Mouse (Mus musculus): ENCODE data around the gene Babam2. TPM values are rescaled to one million over a fixed set of nuclear protein-coding genes. Genes with fewer than 3 reads are reported as not detected.

Gene Babam2
- total RNA-seq, 4 experiments from 2014 or later: 43.3 to 54.7 (median 48.8) TPM

DNA sequence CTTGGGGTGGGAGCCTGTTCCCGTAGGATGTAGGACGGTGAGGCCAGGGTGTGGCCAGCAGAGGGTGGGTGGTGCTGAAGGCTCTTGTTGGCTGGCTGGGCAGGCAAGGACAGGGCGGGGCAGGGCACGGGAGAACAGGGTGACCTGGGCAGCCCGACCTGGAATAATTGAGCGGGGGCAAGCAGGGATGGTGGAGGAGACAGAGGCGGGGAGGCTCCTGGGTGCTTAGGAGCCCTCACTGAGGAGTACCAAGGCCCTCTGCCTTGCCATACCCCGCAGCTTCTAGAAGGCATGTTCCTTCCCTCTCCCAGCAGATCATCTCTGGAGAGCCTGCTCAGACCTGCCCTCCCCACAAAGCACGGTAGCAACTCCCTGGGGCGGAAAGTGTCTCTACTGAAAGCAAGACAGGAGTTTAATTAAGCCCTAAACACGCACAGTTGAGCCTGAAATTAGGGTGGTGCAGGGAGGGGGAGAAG, 423.5 kb downstream of the Babam2 start:
- DNase-seq (ENCODE audit: low spot score in 2 of 2): no peak

GRCm38 (mm10) chr5:32121936-32122335, 424.5 kb downstream of the Babam2 start:
- DNase-seq (ENCODE audit: low spot score in 2 of 2): no peak

DNA sequence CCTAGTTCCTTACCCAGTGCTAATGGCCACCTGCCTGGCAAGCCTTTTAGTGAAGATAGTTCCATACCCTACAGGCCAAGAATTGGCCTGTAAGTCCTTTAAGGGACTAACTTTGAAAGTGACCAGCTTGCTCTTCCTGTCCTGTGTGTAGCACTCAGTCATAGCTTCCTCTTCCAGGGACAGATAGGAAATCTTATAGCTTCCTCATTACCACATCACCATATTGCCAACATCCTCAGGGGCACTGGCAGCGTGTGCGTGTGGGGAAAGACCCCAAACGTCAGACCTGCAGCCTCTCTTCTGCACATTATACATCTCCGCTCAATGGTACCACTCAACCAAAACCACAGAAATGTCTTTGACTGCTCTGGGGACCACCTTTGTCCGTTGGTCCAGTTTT, 424.9 kb downstream of the Babam2 start:
- no peak for DNase-seq (ENCODE audit: low spot score in 2 of 2)

DNA sequence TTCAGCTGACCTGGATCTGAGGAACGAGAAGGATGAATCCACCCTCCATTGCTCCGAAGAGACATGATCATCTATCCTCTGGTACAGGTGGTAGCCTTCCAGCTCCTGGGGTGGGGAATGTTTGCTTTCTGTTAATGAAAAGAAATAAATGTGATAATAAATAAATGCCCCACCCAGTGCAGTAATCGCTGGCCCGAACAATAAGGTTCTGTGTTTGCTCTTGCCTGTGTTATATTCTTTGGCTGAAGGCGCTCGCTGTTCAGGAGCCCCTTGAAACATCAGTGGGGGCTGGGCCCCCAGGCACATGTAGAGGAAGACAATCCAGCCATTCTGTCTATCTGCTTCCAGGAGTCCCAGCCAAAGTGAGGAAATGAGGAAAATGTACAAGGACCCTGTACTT, 427.5 kb downstream of the Babam2 start:
- no peak for DNase-seq (ENCODE audit: low spot score in 2 of 2)

- DNase-seq (ENCODE audit: low spot score in 2 of 2): no peak
These were observed 429.7 kb downstream of the Babam2 start for GRCm38 (mm10) chr5:32127226-32127625.

- DNase-seq (ENCODE audit: low spot score in 2 of 2): no peak
These were observed 430.4 kb downstream of the Babam2 start for GRCm38 (mm10) chr5:32127927-32128326.

GRCm38 (mm10) chr5:32132971-32133501, 435.6 kb downstream of the Babam2 start:
- DNase-seq (ENCODE audit: low spot score in 2 of 2): peak; percentile 43 to 55

DNA sequence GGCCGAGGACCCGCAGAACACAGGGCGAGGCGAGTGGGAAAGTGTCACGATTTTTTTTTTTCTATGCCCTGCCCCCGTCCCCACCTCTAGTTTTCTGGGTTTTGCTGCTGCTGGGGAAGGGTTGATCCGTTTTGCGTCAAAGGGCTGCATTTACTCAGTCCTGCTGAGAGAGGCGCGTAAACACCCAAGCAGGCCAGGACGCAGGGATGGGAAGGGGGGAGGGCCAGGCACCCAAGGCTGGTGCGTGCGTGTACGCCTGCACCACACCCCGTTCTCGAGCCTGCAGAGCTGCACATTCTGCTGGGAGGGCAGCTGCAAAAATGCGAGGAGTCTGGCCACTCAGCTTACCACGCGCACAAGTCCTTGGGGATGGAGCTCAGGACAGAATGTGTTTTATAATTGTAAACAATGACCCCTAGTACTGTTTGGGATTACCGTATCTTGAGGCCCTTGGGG, 436.1 kb downstream of the Babam2 start:
- peak; percentile 60 to 79 for DNase-seq (ENCODE audit: low spot score in 2 of 2)

DNA sequence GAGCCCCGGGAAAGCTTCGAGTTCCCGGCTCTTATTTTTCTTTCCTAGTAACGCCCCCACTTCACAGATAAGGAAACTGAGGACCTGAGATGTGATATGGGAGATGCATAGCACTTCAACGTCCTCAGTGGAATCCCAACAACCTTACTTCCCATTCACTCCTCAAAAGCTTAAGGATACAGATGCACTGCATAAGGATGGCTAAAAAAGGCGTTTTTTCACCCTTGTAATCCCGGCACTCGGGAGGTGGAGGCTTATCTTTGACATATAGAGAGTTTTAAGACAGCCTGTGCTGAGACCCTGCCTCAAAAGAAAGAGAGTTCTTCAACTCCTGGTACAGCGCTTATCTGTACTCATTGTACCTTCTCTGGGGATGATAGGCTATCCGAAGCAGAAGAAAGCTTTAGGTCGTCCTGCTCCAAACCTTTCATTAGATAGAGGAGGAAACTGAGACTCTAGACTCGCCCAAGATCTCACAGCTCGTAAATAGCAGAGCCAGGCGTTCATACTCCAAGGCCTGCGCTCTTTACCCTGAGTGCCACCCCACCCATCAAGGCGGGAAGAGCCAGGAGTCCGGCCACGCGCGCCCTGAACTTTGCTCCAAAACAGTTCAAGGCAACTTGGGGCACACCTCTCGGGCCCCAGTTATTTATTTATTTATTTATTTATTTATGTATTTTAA, 436.7 kb downstream of the Babam2 start:
- DNase-seq (ENCODE audit: low spot score in 2 of 2): no peak

Small RNAs within 50 kb of the gene (microRNA-seq; reads per million reads assigned to microRNA genes)
- gene Mir3473e: 0 reads per million in 2 experiments

Other genes with a start within 250 kb of the Babam2 start
- gene Zfp512, start 245.3 kb upstream of the Babam2 start, total RNA-seq (2022): 10 to 100 TPM; 47.5 to 52.8 (median 51.8) TPM
- under 1 TPM in 1 of 4 experiments, not detected in 3; 0.17 TPM for gene 4930548H24Rik, start 211.9 kb upstream of the Babam2 start, total RNA-seq (2022)
- 10 to 100 TPM; 28.8 to 32.6 (median 32.2) TPM for gene Gpn1, start 202.9 kb upstream of the Babam2 start, total RNA-seq (2022)
- 10 to 100 TPM; 48.2 to 53.6 (median 51.4) TPM for gene Slc4a1ap, start 170.7 kb upstream of the Babam2 start, total RNA-seq (2022)
- 10 to 100 TPM; 17.8 to 19.4 (median 18.1) TPM for gene Supt7l, start 169.9 kb upstream of the Babam2 start, total RNA-seq (2022)
- gene Mrpl33, start 100.7 kb upstream of the Babam2 start, total RNA-seq (2022): 100 to 1,000 TPM in 2 of 4 experiments, 10 to 100 TPM in 2; 76.5 to 106 (median 99.6) TPM
- 1 to 10 TPM; 4.1 to 5.8 (median 5.2) TPM for gene Rbks, start 57 bp upstream of the Babam2 start, total RNA-seq (2022)

Data from left cerebral cortex, adult 8-10 months (tissue).